Mouse (Mus musculus): ENCODE measurements around the gene Col26a1. TPM values are rescaled to one million over a fixed set of nuclear protein-coding genes. Genes with fewer than 3 reads are reported as not detected.
"Not testable (repeated sequence)": the region's sequence is repeated elsewhere in the genome, so short reads cannot be mapped to it uniquely, and the experiment has no call there.

Gene Col26a1
- total RNA-seq, 1 experiment from 2014 or later = not detected

DNA sequence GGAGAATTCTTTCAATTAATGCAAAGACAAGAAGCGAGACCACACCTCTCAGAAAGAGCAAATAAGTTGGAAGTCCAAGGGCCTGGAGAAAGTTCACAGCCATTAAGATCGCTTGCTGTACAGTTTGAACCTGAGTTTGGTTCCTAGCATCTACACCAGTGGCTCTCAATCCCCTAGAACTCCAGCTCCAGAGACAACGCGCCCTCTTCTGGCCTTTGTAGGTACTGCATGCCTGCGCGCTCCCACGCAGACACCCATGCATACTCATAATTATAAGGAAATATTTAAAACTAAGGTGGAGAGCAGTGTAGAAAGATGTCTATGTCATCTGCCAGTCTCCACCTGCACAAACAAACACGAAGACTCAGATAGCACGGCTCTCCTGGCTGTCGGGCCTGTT, 102.5 kb downstream of the Col26a1 start:
- peak in 1 of 2 experiments; percentile 59; a peak in 1 of 4 replicates for ATAC-seq (replicated peaks in 1 of 2; ENCODE audit: insufficient read depth in 1 of 2, low FRiP score in 2 of 2, low TSS enrichment in 1 of 2, low read depth in 1 of 2, poor library complexity in 2 of 2, severe bottlenecking in 2 of 2)

DNA sequence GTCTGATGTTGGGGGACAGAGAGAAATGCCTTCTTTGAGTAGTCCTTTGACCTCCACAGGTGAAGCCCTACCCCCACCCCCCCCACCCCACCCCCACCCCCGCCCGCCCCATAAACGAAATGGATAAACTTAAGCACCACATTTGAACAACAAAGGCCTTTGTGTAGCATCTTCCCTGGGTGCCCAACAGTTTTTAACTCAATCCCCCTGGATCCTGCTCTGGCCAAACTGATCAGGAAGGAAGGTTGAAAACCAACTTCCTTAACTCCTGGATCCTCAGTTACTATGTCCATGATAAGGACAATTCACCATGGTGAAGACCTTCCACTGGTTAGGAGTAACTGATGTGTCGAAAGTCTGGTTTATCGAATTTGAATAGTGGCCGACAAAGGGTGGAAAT, 103.1 kb downstream of the Col26a1 start:
- no peak for ATAC-seq (replicated peaks in 1 of 2; ENCODE audit: insufficient read depth in 1 of 2, low FRiP score in 2 of 2, low TSS enrichment in 1 of 2, low read depth in 1 of 2, poor library complexity in 2 of 2, severe bottlenecking in 2 of 2)

DNA sequence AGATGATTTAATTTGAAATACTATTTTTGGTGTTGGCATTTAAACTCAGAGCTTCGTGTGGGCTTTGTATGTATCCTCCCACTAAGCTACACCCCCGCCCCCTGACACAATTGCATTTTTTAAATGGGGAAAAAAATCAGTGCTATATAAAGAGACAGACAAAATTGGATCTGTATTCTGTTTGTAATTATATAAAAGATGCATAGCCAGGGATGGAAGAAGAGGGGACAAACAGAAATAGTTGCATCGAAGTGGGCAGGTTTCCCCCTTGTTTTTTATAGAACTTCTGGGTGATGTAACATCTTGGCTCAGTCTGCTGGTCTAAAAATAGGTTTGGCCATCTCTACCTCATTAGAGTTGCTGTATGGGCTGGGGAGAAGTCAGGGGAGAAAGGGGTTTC, 107.5 kb downstream of the Col26a1 start:
- no peak for ATAC-seq (replicated peaks in 1 of 2; ENCODE audit: insufficient read depth in 1 of 2, low FRiP score in 2 of 2, low TSS enrichment in 1 of 2, low read depth in 1 of 2, poor library complexity in 2 of 2, severe bottlenecking in 2 of 2)

DNA sequence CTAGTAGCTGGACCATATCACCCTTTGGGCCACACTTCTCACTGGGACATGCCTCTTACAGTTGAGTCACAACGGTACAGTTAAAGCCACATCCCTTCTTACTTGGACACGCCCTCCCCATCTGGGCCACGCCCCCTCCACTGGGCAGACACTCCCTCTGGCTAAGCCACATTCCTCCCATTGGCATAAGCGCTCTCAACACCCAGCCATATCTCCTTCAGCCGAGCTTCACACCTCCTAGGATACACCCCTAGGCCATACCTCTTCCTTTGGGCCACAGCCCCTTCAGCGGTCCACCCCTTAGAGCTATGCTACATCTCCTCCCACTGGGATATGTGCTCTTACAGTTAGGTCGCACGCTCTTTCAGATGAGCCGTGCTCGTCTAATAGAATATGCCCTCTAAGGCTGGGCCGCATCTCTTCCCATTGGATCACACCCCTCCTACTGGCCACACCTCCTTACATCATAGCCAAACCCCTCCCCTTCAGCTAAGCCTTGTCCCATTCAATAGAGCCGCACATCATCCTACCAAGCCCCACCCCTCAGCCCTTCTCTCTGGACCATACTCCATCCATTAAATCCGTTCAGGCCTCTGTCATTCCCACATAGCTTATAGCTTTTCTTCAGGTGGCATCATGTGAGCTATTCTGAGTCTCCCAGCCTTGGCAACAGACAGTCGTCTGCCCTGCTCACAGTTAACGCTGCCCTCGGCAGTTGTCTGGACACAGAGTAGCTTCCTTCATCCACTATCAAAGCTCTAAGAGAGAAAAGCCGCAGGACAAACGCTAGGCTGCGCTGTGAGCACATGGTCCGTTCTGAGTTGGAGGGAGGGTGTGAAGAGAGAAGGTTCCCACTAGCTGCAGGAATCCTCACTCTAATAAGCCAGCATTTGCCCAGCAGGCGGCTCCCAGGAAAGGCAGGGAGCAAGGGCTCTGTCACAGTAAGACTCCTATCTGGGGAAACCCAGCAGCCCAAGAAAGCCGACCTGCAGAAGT, 109.7 kb downstream of the Col26a1 start:
- no peak for ATAC-seq (replicated peaks in 1 of 2; ENCODE audit: insufficient read depth in 1 of 2, low FRiP score in 2 of 2, low TSS enrichment in 1 of 2, low read depth in 1 of 2, poor library complexity in 2 of 2, severe bottlenecking in 2 of 2)

DNA sequence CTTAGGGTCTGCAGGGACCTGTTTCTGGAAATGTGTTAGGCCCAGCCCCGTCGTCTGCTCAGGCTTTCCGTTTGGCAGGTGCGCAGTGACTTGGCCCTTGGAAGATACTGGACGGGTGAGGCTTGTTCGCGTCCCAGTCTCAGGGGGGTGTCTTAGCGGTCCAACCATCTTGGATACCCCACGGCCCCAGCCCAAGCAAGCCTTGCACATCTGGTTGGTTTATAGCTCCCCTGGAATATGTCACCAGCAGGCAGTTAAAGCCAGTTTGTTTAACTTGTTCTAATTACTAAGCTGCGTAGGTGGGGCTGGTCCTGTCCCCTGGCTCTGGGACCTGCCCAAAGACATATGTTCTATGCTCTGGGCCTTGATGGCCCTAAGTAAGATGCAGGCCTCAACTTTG, 111.9 kb downstream of the Col26a1 start:
- ATAC-seq (replicated peaks in 1 of 2; ENCODE audit: insufficient read depth in 1 of 2, low FRiP score in 2 of 2, low TSS enrichment in 1 of 2, low read depth in 1 of 2, poor library complexity in 2 of 2, severe bottlenecking in 2 of 2) = no peak

DNA sequence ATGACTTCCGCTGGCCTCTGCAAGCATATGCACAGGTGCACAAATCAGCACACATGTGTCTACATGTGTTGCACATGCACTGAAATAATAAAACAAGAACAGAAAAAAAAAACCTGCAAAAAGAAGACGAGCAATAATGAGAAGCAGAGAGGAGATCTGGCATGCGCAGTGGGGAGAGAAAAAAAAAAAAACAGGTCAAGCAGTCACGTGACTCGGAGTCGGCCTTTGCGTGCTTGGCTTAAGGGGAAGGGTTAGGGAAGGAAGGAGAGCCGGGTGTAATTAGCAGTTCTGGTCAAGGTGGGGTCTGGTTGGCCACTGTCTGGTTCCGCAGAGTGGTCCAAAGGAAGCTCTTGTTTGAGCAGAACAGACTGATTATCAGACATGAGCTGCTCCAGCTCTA, 115.7 kb downstream of the Col26a1 start:
- ATAC-seq (replicated peaks in 1 of 2; ENCODE audit: insufficient read depth in 1 of 2, low FRiP score in 2 of 2, low TSS enrichment in 1 of 2, low read depth in 1 of 2, poor library complexity in 2 of 2, severe bottlenecking in 2 of 2) = no peak

DNA sequence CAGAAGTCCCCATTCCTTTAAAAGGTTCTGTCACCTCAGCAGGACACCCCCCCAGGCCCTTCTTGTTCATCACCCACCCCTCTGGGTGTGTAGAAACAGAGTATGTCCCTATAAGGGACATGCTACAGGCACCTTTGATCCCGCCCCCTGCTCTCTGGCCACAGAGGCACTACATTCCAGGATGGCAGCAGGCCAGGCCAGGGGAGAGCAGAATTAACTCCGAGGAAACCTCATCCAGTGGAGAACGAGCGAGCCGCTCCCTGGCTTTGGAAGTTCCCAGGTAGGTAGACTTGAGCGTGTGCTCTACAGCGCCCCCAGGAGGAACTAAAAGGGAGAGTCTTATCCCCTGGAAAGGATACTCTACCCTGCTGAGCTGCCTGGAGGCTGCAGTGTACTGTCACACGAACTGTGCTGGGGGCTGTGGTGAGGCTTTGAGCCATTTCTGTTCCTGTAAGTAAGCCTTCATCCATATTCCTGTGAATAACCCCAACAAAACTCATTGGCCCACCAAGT, 118.8 kb downstream of the Col26a1 start:
- ATAC-seq (replicated peaks in 1 of 2; ENCODE audit: insufficient read depth in 1 of 2, low FRiP score in 2 of 2, low TSS enrichment in 1 of 2, low read depth in 1 of 2, poor library complexity in 2 of 2, severe bottlenecking in 2 of 2) = no peak

DNA sequence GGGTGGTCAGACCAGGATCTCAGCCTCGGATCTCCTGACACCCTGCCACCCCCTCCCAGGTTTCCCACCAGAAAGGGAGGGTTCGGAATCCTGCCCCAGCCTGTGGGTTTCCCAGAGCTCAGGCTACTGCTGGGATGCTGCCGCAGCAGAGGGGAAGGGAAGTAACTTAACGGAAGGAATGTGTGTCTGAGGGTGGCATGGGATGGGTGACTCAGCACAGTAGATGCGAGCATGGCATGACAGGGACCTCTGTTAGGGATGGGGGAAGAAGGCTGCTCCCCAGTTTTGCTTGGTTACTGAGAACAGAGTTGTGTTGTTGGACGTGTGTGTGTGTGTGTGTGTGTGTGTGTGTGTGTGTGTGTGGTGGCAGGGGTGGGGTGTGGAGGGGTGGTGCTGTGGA, 122.7 kb downstream of the Col26a1 start:
- no peak for ATAC-seq (replicated peaks in 1 of 2; ENCODE audit: insufficient read depth in 1 of 2, low FRiP score in 2 of 2, low TSS enrichment in 1 of 2, low read depth in 1 of 2, poor library complexity in 2 of 2, severe bottlenecking in 2 of 2)

DNA sequence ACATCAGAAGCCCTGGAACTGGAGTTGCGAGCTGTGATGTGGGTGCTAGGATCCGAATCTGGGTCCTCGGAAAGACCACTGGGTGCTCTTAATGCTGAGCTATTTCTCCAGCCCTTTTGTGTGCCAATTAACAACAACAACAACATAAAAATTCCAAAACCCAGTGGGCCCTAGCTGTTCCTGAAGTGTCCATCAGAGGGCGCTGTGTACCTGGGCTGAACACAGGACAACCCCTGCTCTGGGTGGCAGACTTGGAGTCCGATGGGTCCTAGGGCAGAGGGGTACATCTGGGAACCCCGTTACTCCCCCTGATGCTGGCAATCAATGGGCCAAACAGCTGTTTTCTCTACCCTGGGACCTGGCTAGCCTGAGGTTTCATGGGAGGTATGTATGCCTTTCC, 123.2 kb downstream of the Col26a1 start:
- ATAC-seq (replicated peaks in 1 of 2; ENCODE audit: insufficient read depth in 1 of 2, low FRiP score in 2 of 2, low TSS enrichment in 1 of 2, low read depth in 1 of 2, poor library complexity in 2 of 2, severe bottlenecking in 2 of 2) = no peak

DNA sequence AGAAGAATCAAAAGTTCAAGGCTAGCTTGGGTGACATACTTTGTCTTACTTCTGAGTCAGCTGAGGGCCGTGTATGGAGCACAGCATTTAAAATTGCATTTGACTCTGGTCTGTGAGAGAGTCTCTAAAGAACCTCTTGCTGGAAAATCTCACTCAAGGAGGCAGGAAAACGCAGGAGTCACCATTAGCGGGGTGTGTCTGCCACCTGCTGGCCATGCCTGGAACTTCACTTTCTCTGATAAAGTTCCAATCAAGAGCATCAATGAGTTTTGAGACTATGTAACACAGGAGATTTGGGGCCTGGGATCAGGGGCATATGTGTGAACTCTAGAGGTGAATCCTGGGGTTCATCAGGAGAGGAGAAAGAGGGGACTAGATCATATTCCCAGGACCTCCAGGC, 127.3 kb downstream of the Col26a1 start:
- 0 out of 4 replicates have a peak, but pooled peaks of 1 of the 2 experiments have one; percentile 24 for ATAC-seq (replicated peaks in 1 of 2; ENCODE audit: insufficient read depth in 1 of 2, low FRiP score in 2 of 2, low TSS enrichment in 1 of 2, low read depth in 1 of 2, poor library complexity in 2 of 2, severe bottlenecking in 2 of 2)

DNA sequence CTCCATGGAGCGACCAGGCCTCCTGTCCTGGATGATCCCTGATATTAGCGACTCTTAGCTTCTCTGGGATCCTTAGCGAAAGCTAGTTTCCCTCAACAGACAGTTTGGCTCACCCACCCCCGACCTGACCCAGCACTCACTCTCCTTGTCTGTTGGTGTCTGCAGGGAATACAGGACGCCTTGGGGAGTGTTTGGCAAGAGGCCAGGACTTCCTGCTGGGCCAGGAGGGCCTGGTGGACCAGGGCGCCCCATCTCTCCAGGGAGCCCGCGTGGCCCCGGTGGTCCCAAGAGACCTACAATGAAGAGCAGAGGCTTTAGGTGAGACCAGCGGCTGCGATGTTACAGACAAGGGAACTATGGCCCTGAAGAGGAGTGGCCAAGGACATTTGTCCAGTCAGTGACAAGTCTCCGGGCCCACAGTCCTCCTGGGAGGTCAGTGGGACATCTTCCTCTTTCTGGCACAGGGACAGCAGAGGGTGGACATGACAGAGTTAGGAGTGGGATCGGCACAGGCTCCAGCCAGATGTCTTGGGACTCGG, 128.9 kb downstream of the Col26a1 start:
- ATAC-seq (replicated peaks in 1 of 2; ENCODE audit: insufficient read depth in 1 of 2, low FRiP score in 2 of 2, low TSS enrichment in 1 of 2, low read depth in 1 of 2, poor library complexity in 2 of 2, severe bottlenecking in 2 of 2) = no peak

DNA sequence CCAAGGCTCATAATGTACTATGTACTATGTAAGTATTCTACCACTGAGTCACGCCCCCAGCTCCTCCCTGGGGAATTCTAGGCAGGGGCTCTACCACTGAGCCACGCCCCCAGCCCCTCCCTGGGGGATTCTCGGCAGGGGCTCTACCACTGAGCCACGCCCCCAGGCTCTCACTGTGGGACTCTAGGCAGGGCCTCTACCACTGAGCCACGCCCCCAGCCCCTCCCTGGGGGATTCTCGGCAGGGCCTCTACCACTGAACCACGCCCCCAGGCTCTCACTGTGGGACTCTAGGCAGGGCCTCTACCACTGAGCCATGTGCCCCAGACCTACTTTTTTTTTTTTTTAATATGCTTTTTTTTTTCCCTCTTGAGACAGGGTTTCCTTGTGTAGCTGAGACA, 129.8 kb downstream of the Col26a1 start:
- not testable (repeated sequence) for ATAC-seq (replicated peaks in 1 of 2; ENCODE audit: insufficient read depth in 1 of 2, low FRiP score in 2 of 2, low TSS enrichment in 1 of 2, low read depth in 1 of 2, poor library complexity in 2 of 2, severe bottlenecking in 2 of 2)

DNA sequence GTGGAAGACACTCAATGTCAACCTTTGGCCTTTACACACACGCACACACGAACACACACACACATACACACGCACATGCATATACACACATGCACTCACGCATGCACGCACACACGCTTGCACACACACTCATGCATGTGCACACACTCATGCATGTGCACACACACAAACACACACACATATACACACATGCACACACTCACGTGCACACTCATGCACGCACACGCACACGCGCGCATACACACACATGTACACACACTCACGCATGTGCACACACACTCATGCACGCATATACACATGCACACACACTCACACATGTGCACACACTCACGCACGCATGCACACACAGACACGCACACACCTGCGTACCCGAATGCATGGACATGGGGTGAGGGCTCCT, 130.9 kb downstream of the Col26a1 start:
- no peak for ATAC-seq (replicated peaks in 1 of 2; ENCODE audit: insufficient read depth in 1 of 2, low FRiP score in 2 of 2, low TSS enrichment in 1 of 2, low read depth in 1 of 2, poor library complexity in 2 of 2, severe bottlenecking in 2 of 2)

DNA sequence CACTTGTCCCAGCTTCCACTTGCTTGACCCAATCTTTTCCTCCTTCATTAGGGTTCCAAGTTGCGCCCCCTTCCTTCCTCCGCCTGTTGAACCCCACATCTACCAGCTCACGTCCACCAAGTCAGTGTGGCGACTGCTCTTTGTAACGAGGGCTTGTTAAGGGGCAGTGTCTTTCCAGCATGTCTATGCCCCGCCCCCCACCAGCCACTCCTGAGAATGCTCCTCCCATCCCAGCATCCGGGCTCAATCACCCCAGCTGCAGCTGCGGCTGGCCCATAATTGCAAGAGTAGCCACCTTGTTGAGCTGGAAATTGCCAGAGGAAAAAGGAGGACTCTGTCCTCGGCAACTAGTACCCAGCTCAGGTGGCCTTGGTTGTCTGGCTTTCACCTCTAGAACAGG, 136.4 kb downstream of the Col26a1 start:
- no peak for ATAC-seq (replicated peaks in 1 of 2; ENCODE audit: insufficient read depth in 1 of 2, low FRiP score in 2 of 2, low TSS enrichment in 1 of 2, low read depth in 1 of 2, poor library complexity in 2 of 2, severe bottlenecking in 2 of 2)

DNA sequence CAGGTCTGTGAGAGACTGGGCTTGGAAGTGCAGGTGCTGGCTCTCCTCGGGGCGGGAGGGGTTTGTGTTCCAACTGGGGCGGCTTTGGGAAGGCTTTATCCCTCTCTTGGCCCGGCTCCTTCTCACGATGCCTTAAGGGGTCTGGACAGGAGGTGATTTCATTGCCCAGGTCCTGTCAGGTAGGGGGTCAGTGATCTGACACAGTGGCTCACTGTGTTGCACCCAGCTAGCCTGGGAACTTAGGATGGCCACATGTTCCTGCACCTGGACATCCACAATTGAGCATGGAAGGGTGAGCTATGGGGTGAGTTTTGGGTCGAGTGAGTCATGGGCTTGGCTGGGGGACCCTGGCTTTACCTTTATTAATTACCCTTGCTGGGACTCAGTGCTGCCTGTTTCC, 144.1 kb downstream of the Col26a1 start:
- no peak for ATAC-seq (replicated peaks in 1 of 2; ENCODE audit: insufficient read depth in 1 of 2, low FRiP score in 2 of 2, low TSS enrichment in 1 of 2, low read depth in 1 of 2, poor library complexity in 2 of 2, severe bottlenecking in 2 of 2)

DNA sequence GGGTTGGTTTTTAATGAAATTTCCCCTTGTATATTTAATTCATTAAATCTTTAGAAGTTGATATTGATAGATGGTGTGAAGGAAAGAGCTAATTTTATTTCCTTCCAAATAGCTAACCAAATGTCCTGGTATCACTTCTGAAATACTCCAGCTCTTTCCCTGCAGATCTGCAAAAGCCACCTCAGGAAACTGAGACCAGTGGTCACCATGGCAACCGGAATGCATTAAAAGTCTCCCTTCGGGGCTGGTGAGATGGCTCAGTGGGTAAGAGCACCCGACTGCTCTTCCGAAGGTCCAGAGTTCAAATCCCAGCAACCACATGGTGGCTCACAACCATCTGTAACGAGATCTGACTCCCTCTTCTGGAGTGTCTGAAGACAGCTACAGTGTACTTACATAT, 156.7 kb downstream of the Col26a1 start:
- not testable (repeated sequence) for ATAC-seq (replicated peaks in 1 of 2; ENCODE audit: insufficient read depth in 1 of 2, low FRiP score in 2 of 2, low TSS enrichment in 1 of 2, low read depth in 1 of 2, poor library complexity in 2 of 2, severe bottlenecking in 2 of 2)

DNA sequence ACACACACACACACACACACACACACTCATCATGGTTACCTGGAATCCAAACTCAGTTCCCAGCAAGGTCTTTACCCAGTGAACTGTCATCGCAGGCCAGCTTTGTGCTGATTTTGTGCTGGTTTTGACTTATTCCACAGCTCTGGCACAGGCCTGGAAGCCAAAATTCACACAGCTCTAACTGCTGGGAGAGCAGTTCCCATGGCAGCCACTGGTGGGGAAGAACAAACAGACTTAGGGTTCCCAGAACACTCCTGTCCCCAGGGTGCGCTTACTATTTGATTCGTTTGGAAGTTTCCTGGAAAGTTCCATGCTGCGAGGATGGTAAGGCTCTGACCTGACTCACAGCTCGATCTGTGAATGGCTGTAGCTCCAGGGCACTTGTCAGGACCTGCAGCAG, 161.4 kb downstream of the Col26a1 start:
- ATAC-seq (replicated peaks in 1 of 2; ENCODE audit: insufficient read depth in 1 of 2, low FRiP score in 2 of 2, low TSS enrichment in 1 of 2, low read depth in 1 of 2, poor library complexity in 2 of 2, severe bottlenecking in 2 of 2) = no peak

DNA sequence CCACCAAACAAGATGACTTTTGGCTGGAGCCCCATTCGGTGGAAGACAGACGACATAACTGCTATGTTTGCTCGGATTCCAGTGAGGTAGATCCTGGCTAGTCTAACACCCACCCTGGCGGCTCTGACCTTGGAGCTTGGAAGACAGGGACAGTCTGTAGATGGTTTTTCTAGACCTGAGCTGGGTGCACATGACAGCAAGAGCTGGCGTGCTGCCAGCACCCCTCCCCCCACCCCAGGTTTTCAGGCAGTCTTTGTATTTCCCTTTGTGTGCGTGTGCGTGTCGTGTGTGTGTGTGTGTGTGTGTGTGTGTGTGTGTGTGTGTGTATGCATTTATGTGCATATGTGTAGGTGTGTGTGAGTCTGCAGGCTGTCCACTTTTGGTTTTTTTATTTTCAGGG, 164.4 kb downstream of the Col26a1 start:
- ATAC-seq (replicated peaks in 1 of 2; ENCODE audit: insufficient read depth in 1 of 2, low FRiP score in 2 of 2, low TSS enrichment in 1 of 2, low read depth in 1 of 2, poor library complexity in 2 of 2, severe bottlenecking in 2 of 2) = no peak

DNA sequence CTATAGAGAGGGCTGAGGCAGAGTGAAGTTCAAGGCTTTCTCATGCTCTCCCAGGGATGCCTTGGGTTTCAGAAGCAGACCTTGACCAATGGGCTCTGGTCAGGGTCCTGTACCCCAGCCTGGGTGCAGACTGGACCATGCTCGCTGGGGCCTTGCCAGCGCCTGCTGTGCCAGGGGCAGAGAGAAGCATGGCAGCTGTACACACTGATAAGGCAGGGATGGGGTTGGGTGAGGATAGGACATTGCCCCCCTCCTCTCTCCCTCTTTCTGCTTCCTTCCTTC, 165.5 kb downstream of the Col26a1 start:
- no peak for ATAC-seq (replicated peaks in 1 of 2; ENCODE audit: insufficient read depth in 1 of 2, low FRiP score in 2 of 2, low TSS enrichment in 1 of 2, low read depth in 1 of 2, poor library complexity in 2 of 2, severe bottlenecking in 2 of 2)
